Mouse (Mus musculus): ENCODE measurements at regions not wholly inside any gene's neighbourhood (a gene's known extent, or its start where the extent isn't known, plus 50 kb on each side); places are given as distances from the start of the nearest gene placed in this dataset.

- DNase-seq = no peak
These were observed 80.0 kb downstream of the Efnb1 start for GRCm38 (mm10) chrX:99215931-99216330.

- DNase-seq = no peak
These were observed 79.2 kb downstream of the Efnb1 start for GRCm38 (mm10) chrX:99215111-99215510.

GRCm38 (mm10) chrX:99213565-99214153, 77.7 kb downstream of the Efnb1 start:
- no peak for DNase-seq

- peak; percentile 21 for DNase-seq
These were observed 68.1 kb downstream of the Efnb1 start for GRCm38 (mm10) chrX:99204077-99204476.

- DNase-seq = no peak
These were observed 65.2 kb downstream of the Efnb1 start for GRCm38 (mm10) chrX:99201081-99201480.

- DNase-seq = peak; percentile 24
These were observed 63.7 kb downstream of the Efnb1 start for GRCm38 (mm10) chrX:99199669-99200068.

GRCm38 (mm10) chrX:99198961-99199631, 63.2 kb downstream of the Efnb1 start:
- DNase-seq = peak; percentile 62
